ENCODE assay signal across 7 mouse cellular contexts in the genomic region with DNA sequence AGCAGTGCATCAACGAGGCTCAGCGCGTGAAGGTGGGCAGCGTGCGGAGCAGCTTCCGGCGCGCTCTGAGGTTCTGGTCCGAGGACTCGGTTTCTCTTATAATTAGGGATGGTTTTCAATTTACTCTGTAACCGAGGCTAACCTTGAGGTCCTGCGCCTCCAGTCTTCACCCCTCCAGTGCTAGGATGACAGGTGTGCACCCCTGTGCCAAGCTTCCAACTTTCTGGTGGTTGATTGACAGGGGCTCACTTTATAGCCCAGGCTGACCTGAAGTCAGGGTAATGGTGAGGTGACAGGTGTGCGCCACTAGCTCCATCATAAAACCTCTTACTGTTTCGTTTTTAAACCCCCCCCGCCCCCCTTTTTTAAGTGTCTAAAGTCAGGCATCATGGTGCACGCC. TPM values are rescaled to one million over a fixed set of nuclear protein-coding genes. Genes with fewer than 3 reads are reported as not detected.
A peak's percentile ranks its signal among the peaks of the same experiment; 100 is the strongest.
DNase-seq lines count a peak whose midpoint lies in the region; ATAC-seq and TF ChIP-seq lines count a peak whose summit lies in the region.

No protein-coding gene starts in this region.

- peaks cover 22% of the 10 kb centered on the region; the same call in 1 of the 2 replicates for H3K36me3 ChIP-seq in lung, postnatal 0 days (ENCODE audit: insufficient read depth, low read length)
- H3K36me3 ChIP-seq in forebrain, embryonic 12.5 days (replicated peaks) = peaks cover 41% of the 10 kb centered on the region
- H3K36me3 ChIP-seq in limb, embryonic 15.5 days = peaks cover 57% of the 10 kb centered on the region
- peaks cover 46% of the 10 kb centered on the region for H3K36me3 ChIP-seq in stomach, embryonic 14.5 days (ENCODE audit: control insufficient read depth, insufficient read depth, low read length)

- peak overlapping the region; percentile 77 for H3K27ac ChIP-seq in lung, postnatal 0 days (ENCODE audit: low read length)
- H3K27ac ChIP-seq in forebrain, embryonic 12.5 days = peak overlapping the region; percentile 25; the same call in 1 of the 2 replicates
- H3K27ac ChIP-seq in limb, embryonic 15.5 days = peak overlapping the region; percentile 84
- H3K27ac ChIP-seq in stomach, embryonic 14.5 days (ENCODE audit: low read length) = peak overlapping the region; percentile 64

- no peak for TF ChIP-seq CTCF in lung, postnatal 0 days (IDR thresholded peaks at IDR 0.05)

- ATAC-seq in lung, postnatal 0 days = no peak
- ATAC-seq in forebrain, embryonic 12.5 days (ENCODE audit: low FRiP score) = peak; percentile 54
- no peak for ATAC-seq in limb, embryonic 15.5 days (ENCODE audit: insufficient number of reproducible peaks, low FRiP score, low TSS enrichment, low read depth)
- ATAC-seq in stomach, embryonic 14.5 days (ENCODE audit: insufficient number of reproducible peaks, insufficient read depth, low FRiP score, low read depth) = 0 out of 2 replicates have a peak, but pooled peaks have one; percentile 4

- peak overlapping the region; percentile 77 for H3K9ac ChIP-seq in lung, postnatal 0 days (replicated peaks; ENCODE audit: low read depth)
- peak overlapping the region; percentile 70 for H3K9ac ChIP-seq in forebrain, embryonic 12.5 days
- peak overlapping the region; percentile 78 for H3K9ac ChIP-seq in limb, embryonic 15.5 days
- H3K9ac ChIP-seq in stomach, embryonic 14.5 days (replicated peaks; ENCODE audit: low read depth, low read length) = peak overlapping the region; percentile 84

- H3K4me3 ChIP-seq in lung, postnatal 0 days (ENCODE audit: low read depth, low read length) = peak overlapping the region; percentile 89
- H3K4me3 ChIP-seq in forebrain, embryonic 12.5 days (replicated peaks) = peak overlapping the region; percentile 89
- H3K4me3 ChIP-seq in limb, embryonic 15.5 days = peak overlapping the region; percentile 93
- peak overlapping the region; percentile 54 for H3K4me3 ChIP-seq in stomach, embryonic 14.5 days (ENCODE audit: low read depth, low read length)

- DNase-seq in lung, postnatal 0 days (ENCODE audit: low spot score) = no peak
- no peak for DNase-seq in lung, postnatal 10 days
- no peak for DNase-seq in thymus, postnatal 10 days (ENCODE audit: low spot score in 2 of 2)
- DNase-seq in right cerebral cortex, postnatal 25 days = no peak

- peak overlapping the region; percentile 83 for H3K4me2 ChIP-seq in lung, postnatal 0 days (replicated peaks; ENCODE audit: low read depth, low read length)
- peak overlapping the region; percentile 92 for H3K4me2 ChIP-seq in forebrain, embryonic 12.5 days
- H3K4me2 ChIP-seq in limb, embryonic 15.5 days = peak overlapping the region; percentile 76
- H3K4me2 ChIP-seq in stomach, embryonic 14.5 days (replicated peaks; ENCODE audit: low read depth, low read length) = peak overlapping the region; percentile 80

- WGBS in lung, postnatal 0 days = 5% methylated on average over 16 of the region's 16 CpGs
- 6% methylated on average over 16 of the region's 16 CpGs for WGBS in forebrain, embryonic 12.5 days
- WGBS in limb, embryonic 15.5 days = 3% methylated on average over 16 of the region's 16 CpGs
- WGBS in stomach, embryonic 14.5 days = 4% methylated on average over 16 of the region's 16 CpGs

- no peaks in the 10 kb centered on the region for H3K9me3 ChIP-seq in lung, postnatal 0 days (ENCODE audit: low read length)
- no peaks in the 10 kb centered on the region for H3K9me3 ChIP-seq in forebrain, embryonic 12.5 days
- H3K9me3 ChIP-seq in limb, embryonic 15.5 days = no peaks in the 10 kb centered on the region
- H3K9me3 ChIP-seq in stomach, embryonic 14.5 days (ENCODE audit: control insufficient read depth, low read depth, low read length) = no peaks in the 10 kb centered on the region

- no peak for TF ChIP-seq EP300 in lung, postnatal 0 days (IDR thresholded peaks at IDR 0.05)

- no peaks in the 10 kb centered on the region for H3K27me3 ChIP-seq in lung, postnatal 0 days (replicated peaks; ENCODE audit: insufficient read depth, low read length)
- no peaks in the 10 kb centered on the region for H3K27me3 ChIP-seq in forebrain, embryonic 12.5 days
- H3K27me3 ChIP-seq in limb, embryonic 15.5 days = no peaks in the 10 kb centered on the region
- H3K27me3 ChIP-seq in stomach, embryonic 14.5 days (ENCODE audit: control insufficient read depth, insufficient read depth, low read length) = no peaks in the 10 kb centered on the region

- H3K4me1 ChIP-seq in lung, postnatal 0 days (ENCODE audit: insufficient read depth, low read depth, low read length) = peaks cover 10% of the 10 kb centered on the region; the same call in 1 of the 2 replicates
- peaks cover 18% of the 10 kb centered on the region for H3K4me1 ChIP-seq in forebrain, embryonic 12.5 days
- peaks cover 31% of the 10 kb centered on the region for H3K4me1 ChIP-seq in limb, embryonic 15.5 days
- peaks cover 9% of the 10 kb centered on the region for H3K4me1 ChIP-seq in stomach, embryonic 14.5 days (ENCODE audit: control insufficient read depth, insufficient read depth, low read length)

RNA-seq across cellular contexts. Expression of a gene that starts 0.6 kb away (rescaled TPM):
- polyA plus RNA-seq in lung, postnatal 0 days (2015; fragmentation: Nextera tagmentation; extraction: Ambion mirVana) = 266 and 297 TPM in 2 replicates
- polyA plus RNA-seq in forebrain, embryonic 12.5 days (2016; fragmentation: Nextera tagmentation; extraction: Ambion mirVana) = 217 and 229 TPM in 2 replicates
- polyA plus RNA-seq in limb, embryonic 15.5 days (2015; fragmentation: Nextera tagmentation; extraction: Ambion mirVana) = 397 and 441 TPM in 2 replicates
- polyA plus RNA-seq in stomach, embryonic 14.5 days (2014; fragmentation: Nextera tagmentation; extraction: Ambion mirVana) = 320 and 341 TPM in 2 replicates

RNA-seq across cellular contexts. Expression of a gene that starts 0.6 kb away (rescaled TPM):
- 29.9 and 32.5 TPM in 2 replicates for polyA plus RNA-seq in lung, postnatal 0 days (2015; fragmentation: Nextera tagmentation; extraction: Ambion mirVana)
- 54.0 and 54.2 TPM in 2 replicates for polyA plus RNA-seq in forebrain, embryonic 12.5 days (2016; fragmentation: Nextera tagmentation; extraction: Ambion mirVana)
- 52.7 and 53.1 TPM in 2 replicates for polyA plus RNA-seq in limb, embryonic 15.5 days (2015; fragmentation: Nextera tagmentation; extraction: Ambion mirVana)
- 44.3 and 45.0 TPM in 2 replicates for polyA plus RNA-seq in stomach, embryonic 14.5 days (2014; fragmentation: Nextera tagmentation; extraction: Ambion mirVana)

RNA-seq across cellular contexts. Expression of a gene that starts 12.7 kb away (rescaled TPM):
- 0.63 and 1.6 TPM in 2 replicates for polyA plus RNA-seq in lung, postnatal 0 days (2015; fragmentation: Nextera tagmentation; extraction: Ambion mirVana)
- polyA plus RNA-seq in forebrain, embryonic 12.5 days (2016; fragmentation: Nextera tagmentation; extraction: Ambion mirVana) = 14.9 and 16.2 TPM in 2 replicates
- 8.8 and 9.6 TPM in 2 replicates for polyA plus RNA-seq in limb, embryonic 15.5 days (2015; fragmentation: Nextera tagmentation; extraction: Ambion mirVana)
- polyA plus RNA-seq in stomach, embryonic 14.5 days (2014; fragmentation: Nextera tagmentation; extraction: Ambion mirVana) = 5.4 and 5.7 TPM in 2 replicates

RNA-seq across cellular contexts. Expression of a gene that starts 20.3 kb away (rescaled TPM):
- 54.1 and 61.1 TPM in 2 replicates for polyA plus RNA-seq in lung, postnatal 0 days (2015; fragmentation: Nextera tagmentation; extraction: Ambion mirVana)
- polyA plus RNA-seq in forebrain, embryonic 12.5 days (2016; fragmentation: Nextera tagmentation; extraction: Ambion mirVana) = 90.7 and 94.5 TPM in 2 replicates
- polyA plus RNA-seq in limb, embryonic 15.5 days (2015; fragmentation: Nextera tagmentation; extraction: Ambion mirVana) = 36.0 and 40.7 TPM in 2 replicates
- 30.8 and 33.7 TPM in 2 replicates for polyA plus RNA-seq in stomach, embryonic 14.5 days (2014; fragmentation: Nextera tagmentation; extraction: Ambion mirVana)

RNA-seq across cellular contexts. Expression of a gene that starts 26.7 kb away (rescaled TPM):
- 0.33 and 0.81 TPM in 2 replicates for polyA plus RNA-seq in lung, postnatal 0 days (2015; fragmentation: Nextera tagmentation; extraction: Ambion mirVana)
- 1.8 and 4.2 TPM in 2 replicates for polyA plus RNA-seq in forebrain, embryonic 12.5 days (2016; fragmentation: Nextera tagmentation; extraction: Ambion mirVana)
- 2.9 and 4.1 TPM in 2 replicates for polyA plus RNA-seq in limb, embryonic 15.5 days (2015; fragmentation: Nextera tagmentation; extraction: Ambion mirVana)
- polyA plus RNA-seq in stomach, embryonic 14.5 days (2014; fragmentation: Nextera tagmentation; extraction: Ambion mirVana) = 0.35 and 1.6 TPM in 2 replicates

Comparison
In these comparisons a context has a peak if more than half of its experiments do, and no peak if none do; other contexts are left out.
1. ATAC-seq: peak in forebrain, embryonic 12.5 days (single experiment) and stomach, embryonic 14.5 days (single experiment); none in lung, postnatal 0 days (single experiment) and limb, embryonic 15.5 days (single experiment).
2. H3K27ac ChIP-seq: peak in every context shown above with its lines; median percentile 84 in limb, embryonic 15.5 days; 77 in lung, postnatal 0 days; 64 in stomach, embryonic 14.5 days; 25 in forebrain, embryonic 12.5 days.
3. Peak in every context shown above with its lines, with median percentiles within 50 percentile points of each other: H3K4me2 ChIP-seq, H3K4me3 ChIP-seq and H3K9ac ChIP-seq.